Mouse (Mus musculus) lung, adult 2 months (tissue): ENCODE measurements around the gene Fbxw7. TPM values are rescaled to one million over a fixed set of nuclear protein-coding genes. Genes with fewer than 3 reads are reported as not detected.

Source experiments
- DNase-seq: peaks from one replicate; pipeline ENCODE4 v3.0.0; 2022
- H3K4me1 ChIP-seq: fragments of 200-500 bp; 2 replicates; pipeline ENCODE4 v1.6.1; 2011; ENCODE audit warnings: low read length; ENCODE audit not compliant: control insufficient read depth, insufficient read depth
- H3K4me3 ChIP-seq: fragments of 200-500 bp; replicated peaks from 2 replicates; pipeline ENCODE3; 2011; ENCODE audit warnings: low read depth, mild to moderate bottlenecking, control low read depth, low read length; ENCODE audit errors: extremely low read depth
- CTCF ChIP-seq: fragments of 200-500 bp; IDR thresholded peaks from 2 replicates; pipeline ENCODE4 v1.5.1; 2011; ENCODE audit warnings: mild to moderate bottlenecking, low read length, control low read depth; ENCODE audit not compliant: insufficient read depth
- POLR2A ChIP-seq: fragments of 200-500 bp; IDR thresholded peaks from 2 replicates; pipeline ENCODE4 v1.6.1; 2011; ENCODE audit warnings: low read depth, mild to moderate bottlenecking, control low read depth, low read length, borderline replicate concordance; ENCODE audit errors: extremely low read depth
- WGBS: fragments of 180-500 bp; shearing (Covaris S2); methylation state at CpG from one replicate; pipeline ENCODE4 v1.1.7; 2018; 5-methylcytosine and 5-hydroxymethylcytosine counted together
- polyA plus RNA-seq: library from polyadenylated mRNA; depleted of rRNA; stranded (reverse); fragments of >200 nt; gene quantifications from 2 replicates; pipeline ENCODE4 v1.2.3, GENCODE M21; 2012

The Fbxw7 gene
- polyA plus RNA-seq, 1 experiment, result 6.7 TPM

GRCm38 (mm10) chr3:84867991-84868390 is 52.9 kb downstream of the Fbxw7 start:
- TF ChIP-seq POLR2A (no peak), CTCF (no peak)

GRCm38 (mm10) chr3:84870126-84870525 is 55.1 kb downstream of the Fbxw7 start:
- peaks cover 8% of the 10 kb centered on the region for H3K4me1 ChIP-seq
- H3K4me3 ChIP-seq, result no peak overlapping the region
- TF ChIP-seq CTCF, result peak; percentile 6; the same call in 1 of the 2 replicates
- no peak for TF ChIP-seq POLR2A
- DNase-seq, result no peak

More at GRCm38 (mm10) chr3:84867991-84868390, 52.9 kb downstream of the Fbxw7 start:
- 38% methylated on average over 1 of the region's 1 CpGs for WGBS
- H3K4me3 ChIP-seq, result no peak overlapping the region
- DNase-seq, result no peak
- peaks cover 6% of the 10 kb centered on the region for H3K4me1 ChIP-seq

GRCm38 (mm10) chr3:84875306-84875705 is 60.2 kb downstream of the Fbxw7 start:
- peak; percentile 25 for DNase-seq
- TF ChIP-seq POLR2A, result no peak
- TF ChIP-seq CTCF, result no peak
- no peak overlapping the region for H3K4me3 ChIP-seq
- 56% methylated on average over 9 of the region's 9 CpGs for WGBS
- H3K4me1 ChIP-seq, result peaks cover 2% of the 10 kb centered on the region

- peaks cover 2% of the 10 kb centered on the region for H3K4me1 ChIP-seq
- 61% methylated on average over 4 of the region's 4 CpGs for whole genome bisulfite sequencing
- no peak for DNase-seq
- no peak overlapping the region for H3K4me3 ChIP-seq
- TF ChIP-seq CTCF, result no peak
- TF ChIP-seq POLR2A, result no peak
Observed at GRCm38 (mm10) chr3:84876211-84876610, 61.1 kb downstream of the Fbxw7 start.

GRCm38 (mm10) chr3:84883817-84884483 is 68.9 kb downstream of the Fbxw7 start:
- H3K4me1 ChIP-seq, result peaks cover 7% of the 10 kb centered on the region
- DNase-seq, result peak; percentile 59
- 21% methylated on average over 11 of the region's 11 CpGs for WGBS
- no peak overlapping the region for H3K4me3 ChIP-seq
- TF ChIP-seq CTCF, result no peak
- TF ChIP-seq POLR2A, result no peak

GRCm38 (mm10) chr3:84889648-84890047 is 74.6 kb downstream of the Fbxw7 start:
- no peak for DNase-seq
- WGBS, result 11% methylated on average over 1 of the region's 1 CpGs
- Histone ChIP-seq H3K4me1 (no peaks in the 10 kb centered on the region), H3K4me3 (no peak overlapping the region)
- TF ChIP-seq POLR2A (no peak), CTCF (0 out of 2 replicates have a peak, but pooled peaks have one; percentile 11)

- 84% methylated on average over 5 of the region's 5 CpGs for WGBS
- H3K4me1 ChIP-seq, result no peaks in the 10 kb centered on the region
- no peak for TF ChIP-seq CTCF
- no peak for TF ChIP-seq POLR2A
- no peak overlapping the region for H3K4me3 ChIP-seq
- DNase-seq, result no peak
Observed at GRCm38 (mm10) chr3:84890983-84891382, 75.9 kb downstream of the Fbxw7 start.

- no peak for DNase-seq
- H3K4me3 ChIP-seq, result no peak overlapping the region
- H3K4me1 ChIP-seq, result no peaks in the 10 kb centered on the region
- TF ChIP-seq CTCF (no peak), POLR2A (no peak)
- 71% methylated on average over 8 of the region's 8 CpGs for WGBS
Observed at GRCm38 (mm10) chr3:84897952-84898351, 82.9 kb downstream of the Fbxw7 start.

GRCm38 (mm10) chr3:84906528-84906927 is 91.5 kb downstream of the Fbxw7 start:
- no peak for DNase-seq
- Histone ChIP-seq H3K4me1 (no peaks in the 10 kb centered on the region; the same call in 1 of the 2 replicates), H3K4me3 (no peak overlapping the region)
- TF ChIP-seq POLR2A, result no peak
- TF ChIP-seq CTCF, result no peak
- 5% methylated on average over 1 of the region's 1 CpGs for WGBS

- H3K4me3 ChIP-seq, result no peak overlapping the region
- DNase-seq, result no peak
- H3K4me1 ChIP-seq, result peaks cover 2% of the 10 kb centered on the region
- TF ChIP-seq POLR2A (no peak), CTCF (0 out of 2 replicates have a peak, but pooled peaks have one; percentile 13)
- WGBS, result 31% methylated on average over 1 of the region's 1 CpGs
Observed at GRCm38 (mm10) chr3:84914284-84914683, 99.2 kb downstream of the Fbxw7 start.
